Mouse (Mus musculus): Measurements from ENCODE around the gene Celf2. TPM values are rescaled to one million over a fixed set of nuclear protein-coding genes. Genes with fewer than 3 reads are reported as not detected.

Gene Celf2
- polyA plus RNA-seq, 1 experiment from 2014 or later, result 52.0 TPM

DNA sequence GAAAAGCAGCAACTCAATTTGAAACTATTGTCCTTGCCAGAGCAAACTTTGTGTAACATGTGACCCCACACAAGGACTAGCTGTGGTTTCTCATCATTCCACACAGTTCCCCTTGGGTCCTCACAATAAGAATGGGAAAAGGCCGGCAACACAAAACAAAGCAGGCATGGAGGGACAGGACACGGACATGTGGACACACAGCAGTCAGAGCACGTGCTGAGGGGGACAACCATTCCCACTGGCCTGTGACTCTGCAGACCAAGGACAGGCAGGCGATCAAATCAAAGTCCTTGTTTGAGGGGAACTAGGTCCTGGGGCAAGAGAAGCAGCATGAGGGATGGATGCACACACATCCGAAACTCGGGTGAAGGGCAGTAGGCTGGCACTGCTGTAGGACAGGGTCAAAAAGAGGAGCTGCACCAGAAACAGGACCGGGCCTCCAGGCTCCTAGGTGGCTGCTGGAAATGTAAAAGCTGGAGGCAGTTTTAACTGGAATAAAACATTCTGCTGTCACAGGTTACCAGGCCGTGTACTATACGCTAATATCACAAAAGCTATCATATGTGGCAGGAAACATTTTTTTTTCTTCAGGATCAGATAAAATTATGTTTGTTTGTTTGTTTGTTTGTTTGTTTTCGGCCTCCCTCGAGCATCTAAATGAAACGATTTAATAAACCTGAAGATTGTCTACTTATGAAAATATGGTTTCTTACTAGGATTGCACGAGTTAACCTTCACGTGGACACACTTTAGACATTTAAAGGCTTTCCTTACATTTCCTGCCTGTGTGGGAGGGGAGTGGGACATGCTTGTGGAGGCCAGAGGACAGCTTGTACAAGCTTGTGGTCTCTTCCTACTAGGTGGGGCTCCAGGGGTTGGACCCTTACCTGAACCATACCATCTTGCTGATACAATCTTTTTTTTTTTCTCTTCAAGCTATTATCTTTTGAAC lies 950.8 kb downstream of the Celf2 start:
- ATAC-seq, result no peak
- Histone ChIP-seq H3K9ac (no peak overlapping the region), H3K4me1 (replicated peaks) (no peaks in the 10 kb centered on the region), H3K27me3 (replicated peaks) (no peaks in the 10 kb centered on the region), H3K4me3 (replicated peaks) (no peak overlapping the region), H3K4me2 (replicated peaks) (no peak overlapping the region), H3K36me3 (no peaks in the 10 kb centered on the region), H3K9me3 (no peaks in the 10 kb centered on the region), H3K27ac (no peak overlapping the region)
- 82% methylated on average over 14 of the region's 14 CpGs for WGBS

DNA sequence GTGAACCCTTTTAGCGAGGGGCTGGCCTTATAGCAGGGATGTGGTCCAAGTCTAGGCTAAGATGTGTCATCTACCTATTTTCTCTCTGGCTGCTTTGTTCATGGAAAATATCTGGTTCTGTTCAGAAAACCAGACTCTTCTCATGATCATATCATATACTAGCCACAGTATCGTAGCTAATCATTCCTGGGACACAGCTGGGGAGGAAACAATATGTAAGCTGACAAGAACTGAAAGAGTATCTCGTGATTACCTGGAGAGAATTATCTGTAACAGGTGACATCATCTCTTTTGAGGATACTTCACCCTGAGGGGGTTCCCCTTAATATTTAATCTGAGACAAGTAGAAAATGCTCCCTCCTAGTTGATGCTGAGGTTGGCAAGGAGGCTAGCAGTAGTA lies 951.6 kb downstream of the Celf2 start:
- no peak overlapping the region for H3K4me3 ChIP-seq (replicated peaks)
- H3K36me3 ChIP-seq, result no peaks in the 10 kb centered on the region
- no peak for ATAC-seq
- H3K9me3 ChIP-seq, result no peaks in the 10 kb centered on the region
- no peaks in the 10 kb centered on the region for H3K27me3 ChIP-seq (replicated peaks)
- WGBS, result 73% methylated on average over 3 of the region's 3 CpGs
- no peaks in the 10 kb centered on the region for H3K4me1 ChIP-seq (replicated peaks)
- H3K9ac ChIP-seq, result no peak overlapping the region
- H3K4me2 ChIP-seq (replicated peaks), result no peak overlapping the region
- H3K27ac ChIP-seq, result no peak overlapping the region

DNA sequence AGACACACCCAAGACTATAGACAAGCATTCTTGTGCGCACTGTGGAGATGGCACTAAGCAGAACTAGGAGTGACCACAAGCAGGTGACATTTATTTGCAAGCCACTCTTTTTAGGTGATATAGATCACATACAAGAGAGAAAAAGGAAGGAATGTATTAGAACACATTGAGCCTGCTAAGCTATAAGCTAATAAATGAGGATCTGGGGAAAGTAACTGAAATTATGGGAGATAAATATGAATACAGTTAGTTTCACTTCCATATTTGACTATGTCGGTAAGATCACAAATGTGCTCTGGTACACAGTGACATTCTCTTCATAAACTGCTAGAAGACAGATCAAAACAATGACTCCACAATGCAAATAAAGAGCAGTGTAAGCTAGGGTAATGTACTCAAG lies 952.5 kb downstream of the Celf2 start:
- no peaks in the 10 kb centered on the region for H3K36me3 ChIP-seq
- H3K27ac ChIP-seq, result no peak overlapping the region
- no peaks in the 10 kb centered on the region for H3K27me3 ChIP-seq (replicated peaks)
- no peak overlapping the region for H3K4me2 ChIP-seq (replicated peaks)
- 90% methylated on average over 2 of the region's 2 CpGs for WGBS
- no peaks in the 10 kb centered on the region for H3K4me1 ChIP-seq (replicated peaks)
- H3K4me3 ChIP-seq (replicated peaks), result no peak overlapping the region
- ATAC-seq, result no peak
- H3K9me3 ChIP-seq, result no peaks in the 10 kb centered on the region
- H3K9ac ChIP-seq, result no peak overlapping the region

DNA sequence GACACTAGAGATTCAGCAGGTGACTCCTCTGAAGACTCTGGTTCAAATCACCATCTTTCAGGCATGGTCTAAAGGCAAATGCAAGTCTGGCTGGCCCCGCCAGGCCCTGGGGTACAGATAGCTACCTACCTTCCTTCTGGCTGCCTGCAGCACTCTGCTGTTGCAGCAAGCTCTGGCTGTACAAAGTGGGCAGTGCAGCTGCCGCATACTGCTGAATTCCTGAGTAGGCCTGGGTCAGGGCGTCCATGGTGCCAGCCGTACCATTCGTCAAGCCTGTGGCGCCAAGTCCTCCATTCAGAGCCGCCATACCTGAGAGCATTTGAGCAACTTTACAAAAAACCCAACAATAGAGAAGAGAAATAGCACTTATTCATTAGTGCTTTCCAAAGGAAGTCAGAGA lies 955.7 kb downstream of the Celf2 start:
- no peaks in the 10 kb centered on the region for H3K36me3 ChIP-seq
- no peaks in the 10 kb centered on the region for H3K9me3 ChIP-seq
- H3K27ac ChIP-seq, result no peak overlapping the region
- H3K27me3 ChIP-seq (replicated peaks), result no peaks in the 10 kb centered on the region
- H3K4me2 ChIP-seq (replicated peaks), result no peak overlapping the region
- no peak overlapping the region for H3K9ac ChIP-seq
- no peak for ATAC-seq
- 92% methylated on average over 7 of the region's 7 CpGs for WGBS
- H3K4me1 ChIP-seq (replicated peaks), result no peaks in the 10 kb centered on the region
- no peak overlapping the region for H3K4me3 ChIP-seq (replicated peaks)

DNA sequence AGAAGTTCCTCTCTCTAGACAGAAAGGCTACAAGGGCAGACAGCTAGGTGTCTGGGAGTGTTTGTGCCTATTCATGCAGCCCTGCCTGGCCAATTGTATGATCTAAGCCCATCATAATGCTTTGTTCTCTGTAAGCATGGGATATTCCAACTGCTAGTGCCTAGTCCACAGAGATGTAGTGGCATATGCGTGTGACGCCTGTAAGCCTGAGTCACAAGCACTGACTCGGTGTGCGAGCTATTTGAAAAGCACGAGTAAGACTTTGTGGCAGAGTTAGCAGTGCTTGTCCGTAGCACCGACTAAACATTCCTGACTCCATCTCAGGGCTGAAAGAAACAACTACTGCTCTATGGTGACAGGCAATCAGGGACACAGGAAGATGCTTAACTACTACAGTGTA lies 960.1 kb downstream of the Celf2 start:
- H3K4me1 ChIP-seq (replicated peaks), result no peaks in the 10 kb centered on the region
- 93% methylated on average over 7 of the region's 7 CpGs for WGBS
- no peak for ATAC-seq

DNA sequence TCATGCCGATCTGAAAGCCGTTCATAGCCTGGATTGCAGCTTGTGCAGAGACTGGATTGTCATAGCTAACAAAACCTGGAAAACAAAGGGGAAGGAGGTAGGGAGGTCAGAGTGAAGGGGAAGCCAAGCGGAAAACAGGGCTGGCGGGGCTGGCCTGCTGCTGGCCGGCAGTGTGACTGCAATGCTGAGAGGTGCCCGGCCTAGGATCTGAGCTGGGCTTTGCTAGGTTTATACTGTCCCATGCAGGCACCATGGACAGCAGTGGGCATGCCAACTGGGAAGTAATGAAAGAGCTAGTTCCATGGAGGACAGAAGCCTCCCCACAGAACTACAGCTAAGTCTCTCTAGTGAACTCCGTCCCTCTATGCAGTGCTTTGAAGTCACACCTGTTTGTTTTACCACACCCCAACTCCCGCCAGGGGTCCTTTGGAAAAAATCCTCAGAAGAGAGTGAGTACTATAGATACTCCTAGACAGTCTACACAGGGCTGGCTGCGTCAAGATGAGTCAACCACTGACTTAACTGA lies 962.2 kb downstream of the Celf2 start:
- 59% methylated on average over 9 of the region's 9 CpGs for WGBS
- Histone ChIP-seq H3K9ac (no peak overlapping the region), H3K36me3 (0 out of 2 replicates have a peak, but pooled peaks cover 2% of the 10 kb centered on the region), H3K9me3 (no peaks in the 10 kb centered on the region), H3K4me1 (replicated peaks) (no peaks in the 10 kb centered on the region), H3K27ac (no peak overlapping the region), H3K4me2 (replicated peaks) (no peak overlapping the region), H3K4me3 (replicated peaks) (no peak overlapping the region), H3K27me3 (replicated peaks) (no peaks in the 10 kb centered on the region)
- ATAC-seq, result peak; percentile 69

More for the DNA sequence above, 960.1 kb downstream of the Celf2 start:
- Histone ChIP-seq H3K27ac (no peak overlapping the region), H3K4me2 (replicated peaks) (no peak overlapping the region), H3K27me3 (replicated peaks) (no peaks in the 10 kb centered on the region), H3K4me3 (replicated peaks) (no peak overlapping the region), H3K9ac (no peak overlapping the region), H3K9me3 (no peaks in the 10 kb centered on the region), H3K36me3 (0 out of 2 replicates have a peak, but pooled peaks cover 2% of the 10 kb centered on the region)

DNA sequence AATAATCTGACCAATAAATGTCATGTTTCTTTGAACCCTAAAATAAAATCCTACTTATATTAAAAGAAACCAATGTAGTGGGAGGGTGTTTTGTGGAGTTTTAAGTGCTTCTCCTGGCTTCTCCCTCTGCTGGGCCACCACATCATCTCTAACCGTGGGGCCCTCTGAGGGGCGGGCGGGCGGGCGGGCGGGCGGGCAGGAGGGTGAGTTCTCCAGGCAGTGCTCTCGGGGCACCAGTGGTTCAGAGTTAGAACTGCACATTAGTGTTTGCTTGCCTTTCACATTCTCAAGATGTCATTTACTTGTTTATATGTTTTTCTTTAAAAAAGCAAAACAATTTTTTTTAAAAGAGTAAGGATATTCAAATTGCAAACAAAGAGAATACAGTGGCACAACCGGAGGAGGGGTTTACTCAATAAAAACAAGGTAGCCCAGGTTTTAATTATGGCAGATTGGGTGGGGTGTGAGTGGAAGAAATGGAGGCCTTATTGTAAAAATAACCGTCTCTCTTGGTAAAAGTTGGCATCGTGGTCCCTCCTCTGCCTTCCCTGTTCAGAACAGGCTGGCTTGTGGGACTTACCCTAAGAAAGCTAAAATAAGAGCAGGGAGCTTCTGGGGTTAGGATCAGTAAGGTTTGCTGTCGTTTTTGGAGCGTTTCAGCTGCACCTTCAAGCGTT lies 962.8 kb downstream of the Celf2 start:
- no peak overlapping the region for H3K4me2 ChIP-seq (replicated peaks)
- no peaks in the 10 kb centered on the region for H3K9me3 ChIP-seq
- no peaks in the 10 kb centered on the region for H3K27me3 ChIP-seq (replicated peaks)
- no peaks in the 10 kb centered on the region for H3K4me1 ChIP-seq (replicated peaks)
- ATAC-seq, result peak; percentile 10; the same call in 1 of the 2 replicates
- no peak overlapping the region for H3K9ac ChIP-seq
- H3K36me3 ChIP-seq, result 0 out of 2 replicates have a peak, but pooled peaks cover 2% of the 10 kb centered on the region
- no peak overlapping the region for H3K27ac ChIP-seq
- no peak overlapping the region for H3K4me3 ChIP-seq (replicated peaks)
- WGBS, result 70% methylated on average over 14 of the region's 14 CpGs

DNA sequence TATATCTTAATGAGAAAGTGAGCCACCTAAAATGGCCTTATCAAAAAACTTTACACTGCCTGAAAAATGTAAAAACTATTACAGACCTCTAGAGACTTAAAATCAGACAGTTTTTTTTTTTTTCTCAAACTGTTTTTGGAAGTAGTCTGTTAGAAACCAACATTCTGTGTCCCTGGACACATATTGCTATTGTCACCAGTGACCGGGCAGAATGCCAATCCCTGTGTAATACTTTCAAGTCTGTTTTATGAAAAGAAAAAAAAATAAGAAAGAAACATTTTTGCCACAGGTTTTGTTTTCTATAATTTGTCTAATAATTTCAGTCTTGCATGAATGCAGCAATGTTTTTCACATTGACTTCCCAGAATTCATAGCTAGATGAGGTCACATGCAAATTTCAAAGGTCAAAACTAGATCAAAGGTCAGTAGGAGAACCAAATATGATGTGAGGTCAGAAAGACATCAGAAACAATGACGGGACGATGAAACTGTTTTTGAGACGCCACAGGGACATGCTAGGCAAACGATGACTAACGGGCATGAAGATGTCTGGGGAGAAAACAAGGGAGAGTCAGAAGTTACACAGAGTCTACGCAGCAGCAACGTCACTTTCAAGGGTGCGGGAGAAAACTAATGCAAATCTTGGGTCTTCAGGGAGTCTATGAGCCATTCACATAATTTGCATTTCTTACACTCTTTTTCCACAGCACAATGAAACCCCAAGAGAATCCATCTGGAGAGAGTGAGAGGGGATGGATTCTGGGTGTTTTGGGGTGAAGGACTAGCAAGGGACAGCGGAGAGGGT lies 964.0 kb downstream of the Celf2 start:
- H3K27me3 ChIP-seq (replicated peaks), result no peaks in the 10 kb centered on the region
- no peaks in the 10 kb centered on the region for H3K9me3 ChIP-seq
- H3K36me3 ChIP-seq, result 0 out of 2 replicates have a peak, but pooled peaks cover 2% of the 10 kb centered on the region
- H3K4me2 ChIP-seq (replicated peaks), result no peak overlapping the region
- no peaks in the 10 kb centered on the region for H3K4me1 ChIP-seq (replicated peaks)
- H3K4me3 ChIP-seq (replicated peaks), result no peak overlapping the region
- H3K27ac ChIP-seq, result no peak overlapping the region
- WGBS, result 83% methylated on average over 10 of the region's 10 CpGs
- no peak overlapping the region for H3K9ac ChIP-seq
- no peak for ATAC-seq

DNA sequence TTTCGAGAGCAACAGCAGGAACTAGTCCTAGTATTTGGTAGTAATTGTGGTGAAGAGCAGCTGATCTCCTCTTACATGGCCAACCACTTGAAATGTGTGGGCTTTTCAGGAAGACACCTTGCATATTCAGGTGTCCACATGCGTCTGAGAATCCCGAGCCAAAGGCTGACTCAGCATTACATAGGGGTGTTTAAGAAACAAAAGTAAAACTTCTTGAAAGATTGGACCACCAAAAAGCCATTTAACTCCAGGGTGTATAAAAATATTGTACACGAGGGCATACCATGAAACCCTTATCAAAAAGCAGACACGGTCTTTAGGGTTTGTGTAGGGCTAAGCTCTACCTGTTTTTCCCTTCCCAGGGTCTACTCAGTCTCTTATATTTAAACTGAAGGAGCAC lies 965.7 kb downstream of the Celf2 start:
- WGBS, result 88% methylated on average over 5 of the region's 5 CpGs
- Histone ChIP-seq H3K4me3 (replicated peaks) (no peak overlapping the region), H3K27ac (no peak overlapping the region), H3K27me3 (replicated peaks) (no peaks in the 10 kb centered on the region), H3K4me1 (replicated peaks) (no peaks in the 10 kb centered on the region), H3K4me2 (replicated peaks) (no peak overlapping the region), H3K9me3 (no peaks in the 10 kb centered on the region), H3K9ac (no peak overlapping the region), H3K36me3 (0 out of 2 replicates have a peak, but pooled peaks cover 2% of the 10 kb centered on the region)
- ATAC-seq, result no peak

DNA sequence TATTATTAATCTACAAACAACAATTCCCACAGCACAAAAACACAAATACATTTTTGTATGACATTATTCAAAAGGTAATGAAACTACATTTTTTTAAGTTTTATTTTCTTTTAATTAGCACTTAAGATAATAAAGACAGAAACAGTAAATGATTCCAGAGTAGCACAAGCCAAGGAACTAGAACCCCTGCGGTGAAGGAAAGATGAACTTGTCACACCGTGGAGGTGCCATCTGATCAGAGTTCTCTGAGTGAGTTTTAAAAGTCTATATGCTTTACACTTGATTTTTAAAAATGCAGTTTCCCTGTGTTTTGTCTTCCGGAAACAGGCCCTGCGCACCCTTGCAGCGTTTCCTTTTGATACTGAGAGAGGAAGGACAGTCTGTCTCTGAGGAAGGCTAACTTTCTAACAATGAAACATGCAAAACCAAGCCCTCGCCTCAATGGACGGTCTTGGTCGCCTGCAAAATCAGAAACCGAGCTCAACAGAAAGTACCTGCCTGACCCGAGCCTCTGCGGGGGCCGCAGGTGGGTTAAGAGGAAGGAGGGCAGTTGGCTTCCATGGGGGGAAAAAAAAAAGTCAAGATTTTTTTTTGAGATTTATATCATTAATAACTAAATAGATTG lies 966.7 kb downstream of the Celf2 start:
- Histone ChIP-seq H3K4me2 (replicated peaks) (no peak overlapping the region), H3K4me3 (replicated peaks) (no peak overlapping the region), H3K27me3 (replicated peaks) (no peaks in the 10 kb centered on the region), H3K9ac (no peak overlapping the region), H3K36me3 (0 out of 2 replicates have a peak, but pooled peaks cover 2% of the 10 kb centered on the region), H3K9me3 (no peaks in the 10 kb centered on the region), H3K4me1 (replicated peaks) (no peaks in the 10 kb centered on the region), H3K27ac (no peak overlapping the region)
- 87% methylated on average over 12 of the region's 12 CpGs for WGBS
- ATAC-seq, result no peak

DNA sequence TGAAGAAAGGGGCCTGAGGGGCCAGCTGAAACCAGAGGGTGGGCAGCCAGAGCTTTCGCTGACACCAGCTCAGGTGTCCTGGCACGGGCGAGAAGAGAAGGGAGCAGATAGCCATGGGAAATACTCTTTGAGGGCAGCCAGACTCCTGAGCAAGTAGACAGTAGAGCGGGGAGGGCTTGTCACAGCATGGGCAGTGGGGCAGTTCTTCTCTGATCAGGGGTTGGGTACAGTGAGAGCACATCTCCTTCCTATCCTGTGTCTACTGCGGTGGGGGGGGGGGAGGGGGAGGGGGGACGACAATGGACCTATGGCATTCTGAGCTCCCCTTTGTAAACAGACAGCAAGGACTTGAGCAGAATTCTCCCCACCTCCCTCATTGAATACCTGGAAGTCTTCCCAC lies 968.5 kb downstream of the Celf2 start:
- Histone ChIP-seq H3K9ac (no peak overlapping the region), H3K27me3 (replicated peaks) (no peaks in the 10 kb centered on the region), H3K27ac (no peak overlapping the region), H3K36me3 (no peaks in the 10 kb centered on the region), H3K4me2 (replicated peaks) (no peak overlapping the region), H3K9me3 (no peaks in the 10 kb centered on the region), H3K4me3 (replicated peaks) (no peak overlapping the region), H3K4me1 (replicated peaks) (no peaks in the 10 kb centered on the region)
- 65% methylated on average over 6 of the region's 6 CpGs for WGBS
- ATAC-seq, result no peak

All from intestine, embryonic 15.5 days (tissue).